Mouse (Mus musculus) ES-E14 (cell line): ENCODE results near the gene Atp8b4. TPM values are rescaled to one million over a fixed set of nuclear protein-coding genes. Genes with fewer than 3 reads are reported as not detected.

ENCODE experiments used
- DNase-seq: peaks from one replicate; pipeline ENCODE4 v3.0.0-alpha.2; 2013; ENCODE audit warnings: low read depth, low spot score
- H3K27ac ChIP-seq: 2 replicates; pipeline ENCODE4 v1.5.1; 2012; ENCODE audit warnings: low read depth, mild to moderate bottlenecking, low read length, moderate library complexity, mixed read lengths; ENCODE audit not compliant: poor library complexity, insufficient read depth, severe bottlenecking
- H3K36me3 ChIP-seq: 2 replicates; pipeline ENCODE4 v1.6.1; 2012; ENCODE audit warnings: mild to moderate bottlenecking, low read length, moderate library complexity, mixed read lengths; ENCODE audit not compliant: control insufficient read depth, poor library complexity, insufficient read depth, severe bottlenecking
- H3K4me1 ChIP-seq, 2 experiments: fragments of 150-350 bp in 1 of 2; sonication (generic) in 1 of 2; 2 replicates each; pipeline ENCODE4 v1.6.1; 2012; ENCODE audit warnings: low read length in 2 of 2, mild to moderate bottlenecking in 1 of 2, mixed read lengths in 1 of 2; ENCODE audit not compliant: control insufficient read depth in 2 of 2, insufficient read depth in 2 of 2, poor library complexity in 1 of 2
- H3K4me3 ChIP-seq, 2 experiments: fragments of 150-350 bp in 1 of 2; sonication (generic) in 1 of 2; 2 replicates each; pipeline ENCODE4 v1.5.1; 2012; ENCODE audit warnings: low read length in 2 of 2, low read depth in 1 of 2, mild to moderate bottlenecking in 1 of 2, mixed read lengths in 1 of 2; ENCODE audit not compliant: insufficient read depth in 1 of 2, poor library complexity in 1 of 2, severe bottlenecking in 1 of 2
- H3K9ac ChIP-seq: 2 replicates; pipeline ENCODE4 v1.6.1; 2012; ENCODE audit warnings: low read depth, mild to moderate bottlenecking, low read length, mixed read lengths; ENCODE audit not compliant: poor library complexity, insufficient read depth, severe bottlenecking
- H3K9me3 ChIP-seq: fragments of 150-350 bp; sonication (generic); 2 replicates; pipeline ENCODE4 v1.6.1; 2012; ENCODE audit warnings: low read depth, mild to moderate bottlenecking, low read length; ENCODE audit not compliant: control insufficient read depth, insufficient read depth
- CHD2 ChIP-seq: IDR thresholded peaks from 2 replicates; pipeline ENCODE4 v1.6.1; 2014; ENCODE audit warnings: mild to moderate bottlenecking, low read depth, low read length, inconsistent platforms
- HCFC1 ChIP-seq: IDR thresholded peaks from 2 replicates; pipeline ENCODE4 v1.6.1; 2012; ENCODE audit warnings: low read length, inconsistent platforms, borderline replicate concordance; ENCODE audit not compliant: insufficient read depth
- MAFK ChIP-seq: IDR thresholded peaks from 2 replicates; pipeline ENCODE4 v1.6.1; 2014; ENCODE audit warnings: mild to moderate bottlenecking, low read depth, low read length, inconsistent platforms; ENCODE audit not compliant: insufficient read depth
- ZC3H11A ChIP-seq: IDR thresholded peaks from 2 replicates; pipeline ENCODE4 v1.6.1; 2012; ENCODE audit warnings: low read depth, mild to moderate bottlenecking, inconsistent platforms, low read length, borderline replicate concordance
- ZNF384 ChIP-seq: IDR thresholded peaks from 2 replicates; pipeline ENCODE4 v1.6.1; 2012; ENCODE audit warnings: low read depth, low read length, inconsistent platforms
- in situ Hi-C, 2 experiments: fragments of 600-800 bp; cut with MboI; formaldehyde crosslinking; loops; one replicate each; pipeline ENCODE4 v1.15.1; 2025; ENCODE audit warnings: low sequenced_read_pairs in 2 of 2, inconsistent platforms in 1 of 2; ENCODE audit not compliant: unreplicated experiment in 2 of 2
- total RNA-seq: library from RNA; depleted of rRNA; stranded (reverse); fragments of 300-350 nt; gene quantifications from 2 replicates; pipeline ENCODE4 v1.2.3, GENCODE M21; 2012

The Atp8b4 gene
- total RNA-seq, 1 experiment: 0.27 TPM

DNA sequence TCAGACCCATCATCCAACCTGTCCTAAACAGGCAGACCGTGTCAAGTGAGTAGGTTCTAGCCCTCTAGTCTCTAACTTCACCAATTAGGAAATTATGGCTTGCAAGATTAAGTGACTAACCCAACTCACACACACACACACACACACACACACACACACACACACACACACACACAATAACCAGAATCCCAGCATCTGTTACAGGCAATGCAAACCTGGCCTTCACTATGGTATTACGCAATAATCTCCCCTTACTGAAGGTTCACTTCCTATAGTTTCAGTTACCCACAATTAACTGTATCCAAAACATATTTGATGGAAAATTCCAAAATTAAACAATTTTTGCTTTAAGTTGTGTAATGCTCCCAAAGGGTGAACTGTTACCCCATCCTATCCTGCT lies 101.0 kb downstream of the Atp8b4 start:
- TF ChIP-seq HCFC1 (no peak), MAFK (no peak), ZNF384 (no peak), ZC3H11A (no peak), CHD2 (no peak)
- no peak overlapping the region for H3K4me3 ChIP-seq
- no peaks in the 10 kb centered on the region for H3K9me3 ChIP-seq
- no peaks in the 10 kb centered on the region for H3K36me3 ChIP-seq
- no peak overlapping the region for H3K27ac ChIP-seq
- no peak overlapping the region for H3K9ac ChIP-seq
- DNase-seq: no peak
- in situ Hi-C loops: no loop called here
- no peaks in the 10 kb centered on the region for H3K4me1 ChIP-seq

DNA sequence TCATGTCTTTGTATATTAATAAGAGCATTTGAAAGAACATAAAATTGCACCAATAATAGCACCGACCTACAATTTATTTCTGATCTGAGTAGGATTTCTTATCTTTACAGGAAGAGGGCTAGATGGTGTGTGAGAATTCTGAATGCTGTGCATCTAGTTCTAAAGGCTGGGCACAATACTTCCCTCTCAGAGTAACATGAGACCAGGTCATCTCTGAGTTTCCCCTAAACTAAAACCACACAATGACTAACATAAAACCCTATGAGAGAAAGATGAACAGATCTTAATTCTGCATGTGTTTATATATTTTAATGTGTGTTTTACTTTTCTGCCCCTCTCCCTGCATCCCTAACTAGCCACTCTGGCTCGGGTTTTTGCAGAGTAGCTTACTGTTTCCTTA lies 101.5 kb downstream of the Atp8b4 start:
- Histone ChIP-seq H3K36me3 (no peaks in the 10 kb centered on the region), H3K4me3 (no peak overlapping the region), H3K9me3 (no peaks in the 10 kb centered on the region), H3K4me1 (no peaks in the 10 kb centered on the region), H3K9ac (no peak overlapping the region), H3K27ac (no peak overlapping the region)
- in situ Hi-C loops: no loop called here
- DNase-seq: no peak
- TF ChIP-seq ZNF384: no peak

DNA sequence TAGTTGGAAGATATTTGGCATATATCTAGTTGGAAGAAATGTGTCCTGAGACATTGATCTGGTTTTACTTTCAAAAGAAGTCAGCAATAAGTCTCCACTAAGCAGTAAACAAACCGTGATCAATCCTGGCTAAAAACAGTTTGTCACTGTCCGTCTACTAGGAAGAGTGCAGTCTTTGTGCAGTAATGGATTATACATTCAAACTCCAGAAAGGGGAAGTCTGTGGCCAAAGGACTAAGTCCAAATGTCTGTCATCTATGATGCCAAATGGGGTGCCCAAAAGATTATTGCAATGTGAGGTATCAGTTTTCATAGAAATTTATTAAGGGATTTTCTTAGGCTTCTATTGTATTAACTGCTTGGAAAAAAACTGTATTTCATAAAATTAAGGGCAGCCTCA lies 102.3 kb downstream of the Atp8b4 start:
- Histone ChIP-seq H3K4me3 (no peak overlapping the region), H3K9me3 (no peaks in the 10 kb centered on the region), H3K9ac (no peak overlapping the region), H3K4me1 (no peaks in the 10 kb centered on the region), H3K27ac (no peak overlapping the region), H3K36me3 (no peaks in the 10 kb centered on the region)
- DNase-seq: no peak
- in situ Hi-C loops: no loop called here
- no peak for TF ChIP-seq ZNF384

DNA sequence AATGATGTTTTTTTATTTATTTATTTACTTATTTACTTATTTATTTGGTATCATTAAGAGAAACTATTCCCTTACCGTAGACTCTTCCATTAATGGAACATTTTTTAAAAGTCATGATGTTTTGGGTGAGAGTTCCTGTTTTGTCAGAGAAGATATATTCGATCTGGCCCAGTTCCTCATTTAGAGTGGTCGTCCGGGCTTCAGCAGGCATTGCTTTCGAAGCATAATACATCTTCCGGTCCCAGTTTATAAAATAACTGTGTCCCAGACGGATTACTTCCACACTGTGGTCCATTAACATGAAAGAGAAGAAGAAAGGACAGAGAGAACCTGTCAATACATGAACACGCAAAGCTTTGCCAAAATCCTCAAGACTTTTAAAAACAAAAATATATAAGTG lies 103.0 kb downstream of the Atp8b4 start:
- no peak for TF ChIP-seq ZNF384
- no peak for TF ChIP-seq CHD2
- no peak for TF ChIP-seq MAFK
- TF ChIP-seq ZC3H11A: no peak
- TF ChIP-seq HCFC1: no peak
- Histone ChIP-seq H3K36me3 (no peaks in the 10 kb centered on the region), H3K4me1 (no peaks in the 10 kb centered on the region), H3K9me3 (no peaks in the 10 kb centered on the region), H3K4me3 (no peak overlapping the region), H3K27ac (no peak overlapping the region), H3K9ac (no peak overlapping the region)
- DNase-seq: no peak
- in situ Hi-C loops: no loop called here

DNA sequence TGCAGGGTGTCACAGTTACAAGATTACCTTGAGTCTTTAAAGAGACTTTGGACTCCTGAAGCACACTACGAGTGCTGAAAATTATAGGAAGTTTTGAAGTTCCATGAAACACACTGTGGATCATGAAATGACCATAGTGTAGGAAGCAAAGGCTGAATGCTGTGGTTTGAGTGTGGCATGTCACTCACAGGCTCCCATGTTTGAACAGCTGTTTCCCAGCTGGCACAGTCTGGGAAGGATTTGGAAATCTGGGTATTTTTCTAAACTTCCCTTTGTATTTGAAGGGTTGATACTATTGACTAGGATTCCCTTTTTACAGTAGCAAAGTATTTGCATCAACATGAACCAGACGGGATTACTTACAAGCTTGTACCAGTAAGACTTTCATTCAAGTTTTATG lies 105.5 kb downstream of the Atp8b4 start:
- no peak overlapping the region for H3K9ac ChIP-seq
- TF ChIP-seq CHD2 (no peak), ZNF384 (no peak), ZC3H11A (no peak), MAFK (no peak), HCFC1 (no peak)
- no peaks in the 10 kb centered on the region for H3K9me3 ChIP-seq
- no peak for DNase-seq
- H3K27ac ChIP-seq: no peak overlapping the region
- H3K4me3 ChIP-seq: no peak overlapping the region
- no peaks in the 10 kb centered on the region for H3K36me3 ChIP-seq
- no peaks in the 10 kb centered on the region for H3K4me1 ChIP-seq
- in situ Hi-C loops: no loop called here
